Mouse (Mus musculus) heart, postnatal 14 days (tissue): Measurements from ENCODE around the gene Ubox5. TPM values are rescaled to one million over a fixed set of nuclear protein-coding genes. Genes with fewer than 3 reads are reported as not detected.
"Not testable (repeated sequence)": the region's sequence is repeated elsewhere in the genome, so short reads cannot be mapped to it uniquely, and the experiment has no call there.

Experiments
- DNase-seq, 2 experiments: peaks; one replicate each; pipeline ENCODE4 v3.0.0; 2021 to 2022
- intact Hi-C: fragments of 180-260 bp; cut with DNase I; formaldehyde crosslinking; loops from one replicate; pipeline ENCODE4 v1.15.1; 2025
- long read RNA-seq, 2 experiments: library from polyadenylated mRNA; stranded (forward); transcript quantifications; one replicate each; pipeline ENCODE4 v2.0.0; 2021
- total RNA-seq, 2 experiments: library from RNA; stranded (reverse); gene quantifications; 2 replicates each; pipeline ENCODE4 v1.2.3; 2021

Ubox5 gene
- 1 to 10 TPM; 4.2 to 4.5 TPM for total RNA-seq
- long read RNA-seq, experiment 1, partial matches to known transcripts, result 2 of 23 reads
- long read RNA-seq, experiment 1, other reads (novel, unspliced or antisense), result 18 of 23 reads
- long read RNA-seq, experiment 2, partial matches to known transcripts, result 2 of 32 reads
- long read RNA-seq, experiment 2, other reads (novel, unspliced or antisense), result 30 of 32 reads

- DNase-seq, result peak; percentile 89 to 95
- intact Hi-C loops, result no loop called here
Observed at GRCm38 (mm10) chr2:130629839-130630203, at the start of gene Ubox5, which contains the start of gene Fastkd5. TSS of gene Ubox5 (minus strand) at chr2:130630038. TSS of gene Fastkd5 (minus strand) at chr2:130630027.

- intact Hi-C loops, result no loop called here
Observed at GRCm38 (mm10) chr2:130679154-130679553, 49.3 kb upstream of the Ubox5 start.

GRCm38 (mm10) chr2:130677211-130677610, 47.4 kb upstream of the Ubox5 start:
- intact Hi-C loops, result no loop called here
- DNase-seq, result no peak

More at GRCm38 (mm10) chr2:130679154-130679553, 49.3 kb upstream of the Ubox5 start:
- no peak for DNase-seq

- intact Hi-C loops, result no loop called here
- peak; percentile 83 to 88 for DNase-seq
Observed at GRCm38 (mm10) chr2:130667559-130667958, 37.7 kb upstream of the Ubox5 start, which contains the start of gene Itpa. TSS of gene Itpa (plus strand) at chr2:130667610.

GRCm38 (mm10) chr2:130664102-130664701, 34.4 kb upstream of the Ubox5 start, which contains the start of gene Ddrgk1:
TSS of gene Ddrgk1 (minus strand) at chr2:130664659.
- DNase-seq, result peak; percentile 93
- intact Hi-C loops, result no loop called here

- no peak for DNase-seq
- intact Hi-C loops, result no loop called here
Observed at GRCm38 (mm10) chr2:130663342-130663741, 33.5 kb upstream of the Ubox5 start.

- DNase-seq, result no peak
- intact Hi-C loops, result no loop called here
Observed at GRCm38 (mm10) chr2:130658530-130658929, 28.7 kb upstream of the Ubox5 start.

GRCm38 (mm10) chr2:130657541-130657940, 27.7 kb upstream of the Ubox5 start:
- intact Hi-C loops, result no loop called here
- no peak for DNase-seq

GRCm38 (mm10) chr2:130656536-130656935, 26.7 kb upstream of the Ubox5 start:
- intact Hi-C loops, result no loop called here
- DNase-seq, result no peak

- DNase-seq, result no peak
- intact Hi-C loops, result no loop called here
Observed at GRCm38 (mm10) chr2:130655660-130656339, 26.0 kb upstream of the Ubox5 start.

GRCm38 (mm10) chr2:130653760-130654159, 23.9 kb upstream of the Ubox5 start:
- intact Hi-C loops, result no loop called here
- no peak for DNase-seq

- intact Hi-C loops, result no loop called here
- no peak for DNase-seq
Observed at GRCm38 (mm10) chr2:130653303-130653702, 23.5 kb upstream of the Ubox5 start.

- intact Hi-C loops, DNase-seq: not testable (repeated sequence)
Observed at GRCm38 (mm10) chr2:130649028-130649427, 19.2 kb upstream of the Ubox5 start.

- intact Hi-C loops, result no loop called here
- no peak for DNase-seq
Observed at GRCm38 (mm10) chr2:130645198-130645597, 15.4 kb upstream of the Ubox5 start.

GRCm38 (mm10) chr2:130642684-130643369, 13.0 kb upstream of the Ubox5 start, which contains the start of gene Lzts3:
TSS of gene Lzts3 (minus strand) at chr2:130642803.
- intact Hi-C loops, result no loop called here
- peak; percentile 96 to 97 for DNase-seq

GRCm38 (mm10) chr2:130642197-130642660, 12.4 kb upstream of the Ubox5 start:
- intact Hi-C loops, result no loop called here
- no peak for DNase-seq

- intact Hi-C loops, result no loop called here
Observed at GRCm38 (mm10) chr2:130641351-130642025, 11.7 kb upstream of the Ubox5 start.

GRCm38 (mm10) chr2:130639276-130639675, 9.4 kb upstream of the Ubox5 start:
- DNase-seq, result no peak
- intact Hi-C loops, result no loop called here

More at GRCm38 (mm10) chr2:130641351-130642025, 11.7 kb upstream of the Ubox5 start:
- no peak for DNase-seq

GRCm38 (mm10) chr2:130638101-130638611, 8.3 kb upstream of the Ubox5 start:
- intact Hi-C loops, result no loop called here
- DNase-seq, result no peak

GRCm38 (mm10) chr2:130635847-130636246, 6.0 kb upstream of the Ubox5 start:
- DNase-seq, result no peak
- intact Hi-C loops, result no loop called here
